Mouse (Mus musculus) mammary gland, adult 2 months (tissue): ENCODE results near the gene Grm6. TPM values are rescaled to one million over a fixed set of nuclear protein-coding genes. Genes with fewer than 3 reads are reported as not detected.

Experiments used
- polyA plus RNA-seq: library from polyadenylated mRNA; depleted of rRNA; stranded (reverse); fragments of >200 nt; gene quantifications from 2 replicates; pipeline ENCODE4 v1.2.3, GENCODE M21; 2012; ENCODE audit warnings: low replicate concordance; rRNA removed

Grm6 gene
- 0.40 and 1.2 TPM in 2 replicates for polyA plus RNA-seq

GRCm38 (mm10) chr11:50850177-50850735 lies at the start of gene Grm6:
TSS of gene Grm6 (plus strand) at chr11:50850685.

GRCm38 (mm10) chr11:50827010-50827953 lies 23.2 kb upstream of the Grm6 start, which contains the start of gene Zfp354c:
TSS of gene Zfp354c (minus strand) at chr11:50827724.

GRCm38 (mm10) chr11:50841023-50841735 lies 9.3 kb upstream of the Grm6 start, which contains the start of gene Zfp879:
TSS of gene Zfp879 (minus strand) at chr11:50841552.

GRCm38 (mm10) chr11:50887390-50888128 lies 37.1 kb downstream of the Grm6 start, which contains the start of gene Zfp454:
TSS of gene Zfp454 (minus strand) at chr11:50887651.

Other genes with a start within 250 kb of the Grm6 start
- 40.5 and 62.4 TPM in 2 replicates for gene Adamts2, start 248.6 kb upstream of the Grm6 start, polyA plus RNA-seq
- gene Zfp354c, start 23.0 kb upstream of the Grm6 start, polyA plus RNA-seq = 0.82 and 1.5 TPM in 2 replicates
- gene Zfp879, start 9.1 kb upstream of the Grm6 start, polyA plus RNA-seq = 0.19 and 0.34 TPM in 2 replicates
- 0.16 and 0.75 TPM in 2 replicates for gene Zfp454, start 37.0 kb downstream of the Grm6 start, polyA plus RNA-seq
- gene Zfp2, start 65.5 kb downstream of the Grm6 start, polyA plus RNA-seq = 1.5 and 2.0 TPM in 2 replicates
- 0.10 and 0.42 TPM in 2 replicates for gene Zfp354b, start 80.9 kb downstream of the Grm6 start, polyA plus RNA-seq
- not detected in 2 replicates for gene 4933414I15Rik, start 93.1 kb downstream of the Grm6 start, polyA plus RNA-seq
- 0.35 TPM in 1 of 2 replicates, not detected in the other for gene Prop1, start 103.1 kb downstream of the Grm6 start, polyA plus RNA-seq
- not detected in 2 replicates for gene Olfr1378, start 115.8 kb downstream of the Grm6 start, polyA plus RNA-seq
- not detected in 2 replicates for gene Olfr1377, start 131.3 kb downstream of the Grm6 start, polyA plus RNA-seq
- not detected in 2 replicates for gene Olfr51, start 152.9 kb downstream of the Grm6 start, polyA plus RNA-seq
- gene Olfr54, start 163.6 kb downstream of the Grm6 start, polyA plus RNA-seq = not detected in 2 replicates
- not detected in 2 replicates for gene Olfr1375, start 197.4 kb downstream of the Grm6 start, polyA plus RNA-seq
- 1.1 and 1.5 TPM in 2 replicates for gene Zfp354a, start 208.6 kb downstream of the Grm6 start, polyA plus RNA-seq